Mouse (Mus musculus): Measurements from ENCODE around the gene Vhl. TPM values are rescaled to one million over a fixed set of nuclear protein-coding genes. Genes with fewer than 3 reads are reported as not detected.

The Vhl gene
- polyA plus RNA-seq, 1 experiment from 2014 or later = 60.3 TPM

GRCm38 (mm10) chr6:113638302-113639040 lies 14.7 kb downstream of the Vhl start, which contains the start of gene Irak2:
Irak2 (plus strand) TSS chr6:113638467.
- Histone ChIP-seq H3K9me3 (ENCODE audit: control insufficient read depth, low read length) (no peaks in the 10 kb centered on the region), H3K27ac (replicated peaks; ENCODE audit: low read depth, low read length) (no peak within 1 kb of the TSS), H3K4me2 (ENCODE audit: low read depth, severe bottlenecking) (peak within 1 kb of the TSS; percentile 54), H3K9ac (ENCODE audit: low read length) (peak within 1 kb of the TSS; percentile 61), H3K4me1 (ENCODE audit: control insufficient read depth, insufficient read depth, low read length) (no peaks in the 10 kb centered on the region), H3K36me3 (ENCODE audit: control insufficient read depth, insufficient read depth, low read length) (no peaks in the 10 kb centered on the region), H3K4me3 (ENCODE audit: low read depth, low read length) (peak within 1 kb of the TSS; percentile 42), H3K27me3 (ENCODE audit: control insufficient read depth, insufficient read depth, low read length) (no peaks in the 10 kb centered on the region)
- WGBS = 8% methylated on average over 37 of the region's 37 CpGs
- DNase-seq (ENCODE audit: low spot score) (peak; percentile 96), ATAC-seq (ENCODE audit: insufficient number of reproducible peaks, low FRiP score, low TSS enrichment, low read depth) (peak; percentile 92)

GRCm38 (mm10) chr6:113639201-113639600 lies 15.4 kb downstream of the Vhl start:
- DNase-seq (ENCODE audit: low spot score) (no peak), ATAC-seq (ENCODE audit: insufficient number of reproducible peaks, low FRiP score, low TSS enrichment, low read depth) (no peak)
- Histone ChIP-seq H3K4me2 (ENCODE audit: low read depth, severe bottlenecking) (no peak overlapping the region), H3K27me3 (ENCODE audit: control insufficient read depth, insufficient read depth, low read length) (no peaks in the 10 kb centered on the region), H3K9ac (ENCODE audit: low read length) (no peak overlapping the region), H3K27ac (replicated peaks; ENCODE audit: low read depth, low read length) (no peak overlapping the region), H3K9me3 (ENCODE audit: control insufficient read depth, low read length) (no peaks in the 10 kb centered on the region), H3K36me3 (ENCODE audit: control insufficient read depth, insufficient read depth, low read length) (no peaks in the 10 kb centered on the region), H3K4me3 (ENCODE audit: low read depth, low read length) (no peak overlapping the region), H3K4me1 (ENCODE audit: control insufficient read depth, insufficient read depth, low read length) (no peaks in the 10 kb centered on the region)
- 87% methylated on average over 4 of the region's 4 CpGs for WGBS

- no peak for ATAC-seq (ENCODE audit: insufficient number of reproducible peaks, low FRiP score, low TSS enrichment, low read depth)
- DNase-seq (ENCODE audit: low spot score) = no peak
- Histone ChIP-seq H3K27me3 (ENCODE audit: control insufficient read depth, insufficient read depth, low read length) (no peaks in the 10 kb centered on the region), H3K9me3 (ENCODE audit: control insufficient read depth, low read length) (no peaks in the 10 kb centered on the region), H3K9ac (ENCODE audit: low read length) (no peak overlapping the region), H3K4me1 (ENCODE audit: control insufficient read depth, insufficient read depth, low read length) (no peaks in the 10 kb centered on the region), H3K36me3 (ENCODE audit: control insufficient read depth, insufficient read depth, low read length) (no peaks in the 10 kb centered on the region), H3K4me2 (ENCODE audit: low read depth, severe bottlenecking) (no peak overlapping the region), H3K4me3 (ENCODE audit: low read depth, low read length) (no peak overlapping the region), H3K27ac (replicated peaks; ENCODE audit: low read depth, low read length) (no peak overlapping the region)
- WGBS = 83% methylated on average over 8 of the region's 8 CpGs
These were observed 18.8 kb downstream of the Vhl start for GRCm38 (mm10) chr6:113642605-113643004.

GRCm38 (mm10) chr6:113643021-113643420 lies 19.3 kb downstream of the Vhl start:
- Histone ChIP-seq H3K4me1 (ENCODE audit: control insufficient read depth, insufficient read depth, low read length) (no peaks in the 10 kb centered on the region), H3K27ac (replicated peaks; ENCODE audit: low read depth, low read length) (no peak overlapping the region), H3K27me3 (ENCODE audit: control insufficient read depth, insufficient read depth, low read length) (no peaks in the 10 kb centered on the region), H3K4me3 (ENCODE audit: low read depth, low read length) (no peak overlapping the region), H3K9me3 (ENCODE audit: control insufficient read depth, low read length) (no peaks in the 10 kb centered on the region), H3K36me3 (ENCODE audit: control insufficient read depth, insufficient read depth, low read length) (no peaks in the 10 kb centered on the region), H3K4me2 (ENCODE audit: low read depth, severe bottlenecking) (no peak overlapping the region), H3K9ac (ENCODE audit: low read length) (no peak overlapping the region)
- WGBS = 80% methylated on average over 4 of the region's 4 CpGs
- DNase-seq (ENCODE audit: low spot score) = no peak
- no peak for ATAC-seq (ENCODE audit: insufficient number of reproducible peaks, low FRiP score, low TSS enrichment, low read depth)

GRCm38 (mm10) chr6:113643967-113644366 lies 20.2 kb downstream of the Vhl start:
- WGBS = 88% methylated on average over 2 of the region's 2 CpGs
- H3K4me1 ChIP-seq (ENCODE audit: control insufficient read depth, insufficient read depth, low read length) = no peaks in the 10 kb centered on the region
- H3K27me3 ChIP-seq (ENCODE audit: control insufficient read depth, insufficient read depth, low read length) = no peaks in the 10 kb centered on the region
- no peaks in the 10 kb centered on the region for H3K9me3 ChIP-seq (ENCODE audit: control insufficient read depth, low read length)
- no peak overlapping the region for H3K27ac ChIP-seq (replicated peaks; ENCODE audit: low read depth, low read length)
- no peak overlapping the region for H3K9ac ChIP-seq (ENCODE audit: low read length)
- no peak overlapping the region for H3K4me3 ChIP-seq (ENCODE audit: low read depth, low read length)
- ATAC-seq (ENCODE audit: insufficient number of reproducible peaks, low FRiP score, low TSS enrichment, low read depth) (no peak), DNase-seq (ENCODE audit: low spot score) (no peak)
- H3K4me2 ChIP-seq (ENCODE audit: low read depth, severe bottlenecking) = no peak overlapping the region
- H3K36me3 ChIP-seq (ENCODE audit: control insufficient read depth, insufficient read depth, low read length) = no peaks in the 10 kb centered on the region

- H3K27ac ChIP-seq (replicated peaks; ENCODE audit: low read depth, low read length) = no peak overlapping the region
- H3K27me3 ChIP-seq (ENCODE audit: control insufficient read depth, insufficient read depth, low read length) = no peaks in the 10 kb centered on the region
- no peaks in the 10 kb centered on the region for H3K9me3 ChIP-seq (ENCODE audit: control insufficient read depth, low read length)
- H3K9ac ChIP-seq (ENCODE audit: low read length) = no peak overlapping the region
- ATAC-seq (ENCODE audit: insufficient number of reproducible peaks, low FRiP score, low TSS enrichment, low read depth) = no peak
- WGBS = 88% methylated on average over 8 of the region's 8 CpGs
- no peaks in the 10 kb centered on the region for H3K4me1 ChIP-seq (ENCODE audit: control insufficient read depth, insufficient read depth, low read length)
- H3K4me3 ChIP-seq (ENCODE audit: low read depth, low read length) = no peak overlapping the region
- H3K4me2 ChIP-seq (ENCODE audit: low read depth, severe bottlenecking) = no peak overlapping the region
- no peak for DNase-seq (ENCODE audit: low spot score)
- no peaks in the 10 kb centered on the region for H3K36me3 ChIP-seq (ENCODE audit: control insufficient read depth, insufficient read depth, low read length)
These were observed 21.0 kb downstream of the Vhl start for GRCm38 (mm10) chr6:113644808-113645207.

- WGBS = 86% methylated on average over 7 of the region's 7 CpGs
- no peaks in the 10 kb centered on the region for H3K27me3 ChIP-seq (ENCODE audit: control insufficient read depth, insufficient read depth, low read length)
- no peaks in the 10 kb centered on the region for H3K4me1 ChIP-seq (ENCODE audit: control insufficient read depth, insufficient read depth, low read length)
- no peaks in the 10 kb centered on the region for H3K36me3 ChIP-seq (ENCODE audit: control insufficient read depth, insufficient read depth, low read length)
- DNase-seq (ENCODE audit: low spot score) (no peak), ATAC-seq (ENCODE audit: insufficient number of reproducible peaks, low FRiP score, low TSS enrichment, low read depth) (no peak)
- H3K9me3 ChIP-seq (ENCODE audit: control insufficient read depth, low read length) = no peaks in the 10 kb centered on the region
- H3K4me3 ChIP-seq (ENCODE audit: low read depth, low read length) = no peak overlapping the region
- no peak overlapping the region for H3K27ac ChIP-seq (replicated peaks; ENCODE audit: low read depth, low read length)
- H3K4me2 ChIP-seq (ENCODE audit: low read depth, severe bottlenecking) = no peak overlapping the region
- H3K9ac ChIP-seq (ENCODE audit: low read length) = no peak overlapping the region
These were observed 25.8 kb downstream of the Vhl start for GRCm38 (mm10) chr6:113649346-113650196.

GRCm38 (mm10) chr6:113650197-113650640 lies 26.5 kb downstream of the Vhl start:
- H3K9ac ChIP-seq (ENCODE audit: low read length) = no peak overlapping the region
- no peak overlapping the region for H3K4me3 ChIP-seq (ENCODE audit: low read depth, low read length)
- ATAC-seq (ENCODE audit: insufficient number of reproducible peaks, low FRiP score, low TSS enrichment, low read depth) (no peak), DNase-seq (ENCODE audit: low spot score) (no peak)
- H3K4me1 ChIP-seq (ENCODE audit: control insufficient read depth, insufficient read depth, low read length) = no peaks in the 10 kb centered on the region
- no peaks in the 10 kb centered on the region for H3K9me3 ChIP-seq (ENCODE audit: control insufficient read depth, low read length)
- no peak overlapping the region for H3K4me2 ChIP-seq (ENCODE audit: low read depth, severe bottlenecking)
- H3K27ac ChIP-seq (replicated peaks; ENCODE audit: low read depth, low read length) = no peak overlapping the region
- no peaks in the 10 kb centered on the region for H3K36me3 ChIP-seq (ENCODE audit: control insufficient read depth, insufficient read depth, low read length)
- WGBS = 76% methylated on average over 4 of the region's 4 CpGs
- no peaks in the 10 kb centered on the region for H3K27me3 ChIP-seq (ENCODE audit: control insufficient read depth, insufficient read depth, low read length)

All from limb, embryonic 11.5 days (tissue).